Mouse (Mus musculus) C2C12 (cell line): ENCODE results near the gene Gm20388.

Experiments used
- CEBPB ChIP-seq: IDR thresholded peaks from one replicate; pipeline ENCODE4 v1.6.1; 2011; ENCODE audit warnings: low read depth, mild to moderate bottlenecking, control low read depth, moderate library complexity
- CTCF ChIP-seq: IDR thresholded peaks from one replicate; pipeline ENCODE4 v1.5.1; 2011; ENCODE audit not compliant: control insufficient read depth, insufficient read depth, insufficient read length
- FOSL1 ChIP-seq: IDR thresholded peaks from one replicate; pipeline ENCODE4 v1.8.0; 2011; ENCODE audit warnings: mild to moderate bottlenecking, low read length; ENCODE audit not compliant: poor library complexity, insufficient read depth, severe bottlenecking
- MAX ChIP-seq: IDR thresholded peaks from one replicate; pipeline ENCODE4 v1.6.1; 2011; ENCODE audit warnings: mild to moderate bottlenecking, control low read depth
- MYOG ChIP-seq: IDR thresholded peaks from one replicate; pipeline ENCODE4 v1.6.1; 2011; ENCODE audit not compliant: control insufficient read depth, insufficient read length; ENCODE audit errors: extremely low read depth
- USF1 ChIP-seq: IDR thresholded peaks from one replicate; pipeline ENCODE4 v1.6.1; 2011; ENCODE audit warnings: low read depth, mild to moderate bottlenecking, control low read depth, moderate library complexity

DNA sequence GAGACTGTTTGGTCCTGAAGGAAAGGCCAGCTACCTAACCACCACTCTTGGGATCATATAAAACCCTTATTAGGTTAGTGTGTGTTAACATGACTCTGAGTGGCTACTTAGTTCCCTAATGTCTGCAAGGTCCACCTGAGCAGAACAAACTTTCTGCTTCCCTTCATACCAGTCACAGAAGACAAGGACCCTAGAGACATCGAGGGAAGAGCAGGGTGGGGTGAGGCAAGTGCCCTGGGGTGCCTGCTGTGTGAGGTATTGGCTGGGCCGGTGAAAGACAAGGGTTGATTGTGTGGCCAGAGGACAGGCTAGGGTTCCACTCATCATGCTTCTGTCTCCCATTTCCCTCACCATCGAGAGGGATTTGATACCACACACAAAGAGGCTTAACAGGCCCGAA lies 847.4 kb downstream of the Gm20388 start:
- no peak for TF ChIP-seq CTCF
- TF ChIP-seq MYOG = no peak
- TF ChIP-seq CEBPB = no peak
- TF ChIP-seq MAX = no peak
- no peak for TF ChIP-seq USF1
- no peak for TF ChIP-seq FOSL1
